Mouse (Mus musculus) forebrain, embryonic 12.5 days (tissue): ENCODE measurements at regions not wholly inside any gene's neighbourhood (a gene's known extent, or its start where the extent isn't known, plus 50 kb on each side); places are given as distances from the start of the nearest gene placed in this dataset.

Experiments used
- ATAC-seq: fragments of 200-750 bp; cut with Nextera tagmentation; 2 replicates; pipeline ENCODE4 v1.8.0; 2017; ENCODE audit warnings: moderate TSS enrichment; ENCODE audit not compliant: low FRiP score
- H3K27ac ChIP-seq: fragments of 300-500 bp; sonication (generic); 2 replicates; pipeline ENCODE4 v1.5.1; 2016; ENCODE audit warnings: mild to moderate bottlenecking
- H3K27me3 ChIP-seq: fragments of 300-500 bp; sonication (generic); 2 replicates; pipeline ENCODE4 v1.6.1; 2016; ENCODE audit warnings: mild to moderate bottlenecking
- H3K36me3 ChIP-seq: fragments of 300-500 bp; sonication (generic); replicated peaks from 2 replicates; pipeline ENCODE4 v1.6.1; 2016; ENCODE audit warnings: mild to moderate bottlenecking
- H3K4me1 ChIP-seq: fragments of 300-500 bp; sonication (generic); 2 replicates; pipeline ENCODE4 v1.6.1; 2016
- H3K4me2 ChIP-seq: fragments of 300-500 bp; sonication (generic); 2 replicates; pipeline ENCODE4 v1.6.1; 2016; ENCODE audit warnings: mild to moderate bottlenecking, moderate library complexity
- H3K4me3 ChIP-seq: fragments of 300-500 bp; sonication (generic); replicated peaks from 2 replicates; pipeline ENCODE4 v1.5.1; 2016; ENCODE audit warnings: mild to moderate bottlenecking
- H3K9ac ChIP-seq: fragments of 300-500 bp; sonication (generic); 2 replicates; pipeline ENCODE4 v1.6.1; 2016; ENCODE audit warnings: mild to moderate bottlenecking
- H3K9me3 ChIP-seq: fragments of 300-500 bp; sonication (generic); 2 replicates; pipeline ENCODE4 v1.6.1; 2016
- WGBS: fragments of 180-500 bp; shearing (Covaris S2); methylation state at CpG from one replicate; pipeline ENCODE4 v1.1.7; 2016; 5-methylcytosine and 5-hydroxymethylcytosine counted together

DNA sequence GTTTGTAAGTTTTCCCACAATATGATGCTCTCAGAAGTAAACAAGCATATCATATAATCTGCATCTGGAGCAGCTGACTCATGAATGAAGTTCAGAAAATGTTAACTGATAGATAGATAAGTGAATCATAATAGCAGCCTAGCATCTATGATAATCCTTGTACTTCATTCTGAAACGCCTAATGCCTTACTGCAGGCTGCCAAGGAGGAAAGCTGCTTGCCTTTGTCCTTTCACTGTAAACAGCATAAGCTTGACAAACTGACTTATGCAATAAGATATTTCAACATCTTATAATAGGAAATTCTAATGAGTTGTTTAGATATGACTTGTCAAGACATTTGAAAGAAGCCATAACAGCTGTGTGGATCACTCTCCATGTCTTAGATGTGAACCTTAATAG is 920.3 kb upstream of the Gm7489 start:
- Histone ChIP-seq H3K36me3 (no peaks in the 10 kb centered on the region), H3K4me2 (no peak overlapping the region), H3K4me1 (peaks cover 14% of the 10 kb centered on the region), H3K27ac (no peak overlapping the region), H3K4me3 (no peak overlapping the region), H3K27me3 (no peaks in the 10 kb centered on the region), H3K9ac (no peak overlapping the region), H3K9me3 (no peaks in the 10 kb centered on the region)
- ATAC-seq = no peak
- 52% methylated on average over 1 of the region's 1 CpGs for WGBS

DNA sequence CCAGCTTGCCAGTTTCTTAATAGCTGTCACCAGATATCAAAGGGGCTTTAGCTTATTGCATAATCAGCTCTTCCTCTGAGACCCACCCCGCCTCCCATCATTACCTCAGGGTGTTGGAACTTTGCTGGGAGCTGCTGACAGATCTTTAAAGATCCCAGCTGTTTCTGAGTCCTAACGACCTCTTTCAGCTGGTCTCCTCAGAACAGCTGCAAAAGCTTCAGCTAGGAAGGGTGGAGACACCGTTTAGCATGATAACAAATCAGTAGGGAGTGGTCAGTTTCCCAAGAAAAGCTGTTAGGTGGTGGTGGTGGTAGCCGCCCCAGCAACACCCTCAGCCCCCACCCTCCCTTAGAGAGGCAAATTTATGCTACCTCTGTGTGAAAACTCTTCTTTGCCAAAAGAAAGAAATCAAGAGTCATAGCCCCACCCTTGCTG is 916.9 kb upstream of the Gm7489 start:
- H3K4me3 ChIP-seq = no peak overlapping the region
- no peak overlapping the region for H3K4me2 ChIP-seq
- H3K36me3 ChIP-seq = no peaks in the 10 kb centered on the region
- H3K27ac ChIP-seq = no peak overlapping the region
- H3K27me3 ChIP-seq = no peaks in the 10 kb centered on the region
- ATAC-seq = no peak
- H3K4me1 ChIP-seq = peaks cover 14% of the 10 kb centered on the region
- H3K9me3 ChIP-seq = no peaks in the 10 kb centered on the region
- H3K9ac ChIP-seq = no peak overlapping the region
- WGBS = 19% methylated on average over 4 of the region's 4 CpGs

DNA sequence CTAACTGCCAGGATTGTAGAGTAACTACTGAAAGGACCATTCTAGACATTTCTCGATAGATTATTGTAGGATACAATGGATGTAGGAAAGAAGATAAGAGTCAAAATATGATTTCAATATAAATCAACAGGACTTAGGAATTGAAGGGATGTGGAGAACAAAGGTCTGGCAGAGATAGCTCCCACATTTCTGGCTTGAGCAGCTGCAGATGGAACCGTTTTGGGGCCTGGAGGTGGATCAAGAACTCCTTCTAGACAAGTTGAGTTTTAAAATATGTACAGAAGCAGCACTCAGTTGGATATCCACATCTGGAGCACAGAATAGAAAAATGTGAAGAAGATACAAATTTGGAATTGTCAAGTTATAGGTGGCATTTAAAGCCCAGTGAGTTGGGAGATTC is 901.9 kb upstream of the Gm7489 start:
- no peak overlapping the region for H3K27ac ChIP-seq
- 90% methylated on average over 2 of the region's 2 CpGs for WGBS
- H3K4me1 ChIP-seq = no peaks in the 10 kb centered on the region
- no peaks in the 10 kb centered on the region for H3K36me3 ChIP-seq
- H3K9me3 ChIP-seq = no peaks in the 10 kb centered on the region
- H3K4me2 ChIP-seq = no peak overlapping the region
- H3K4me3 ChIP-seq = no peak overlapping the region
- no peak overlapping the region for H3K9ac ChIP-seq
- H3K27me3 ChIP-seq = no peaks in the 10 kb centered on the region
- no peak for ATAC-seq

DNA sequence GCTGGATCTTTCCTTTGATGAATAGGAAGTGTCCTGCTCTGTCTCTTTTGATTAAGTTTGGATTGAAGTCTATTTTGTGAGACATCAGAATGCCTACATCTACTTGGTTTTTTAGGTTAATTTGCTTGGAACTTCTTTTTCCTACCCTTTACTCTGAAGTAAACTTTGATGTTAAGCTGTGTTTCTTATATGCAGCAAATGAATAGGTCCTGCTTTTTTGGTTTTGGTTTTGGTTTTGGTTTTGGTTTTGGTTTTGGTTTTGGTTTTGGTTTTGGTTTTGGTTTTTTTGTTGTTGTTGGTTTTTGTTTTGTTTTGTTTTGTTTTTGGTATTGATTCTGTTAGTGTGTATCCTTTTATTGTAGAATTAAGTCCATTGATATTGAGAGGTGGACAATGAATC is 894.1 kb upstream of the Gm7489 start:
- no peaks in the 10 kb centered on the region for H3K9me3 ChIP-seq
- no peaks in the 10 kb centered on the region for H3K4me1 ChIP-seq
- no peak overlapping the region for H3K4me3 ChIP-seq
- no peaks in the 10 kb centered on the region for H3K27me3 ChIP-seq
- ATAC-seq = no peak
- no peak overlapping the region for H3K4me2 ChIP-seq
- H3K36me3 ChIP-seq = no peaks in the 10 kb centered on the region
- no peak overlapping the region for H3K9ac ChIP-seq
- H3K27ac ChIP-seq = no peak overlapping the region

DNA sequence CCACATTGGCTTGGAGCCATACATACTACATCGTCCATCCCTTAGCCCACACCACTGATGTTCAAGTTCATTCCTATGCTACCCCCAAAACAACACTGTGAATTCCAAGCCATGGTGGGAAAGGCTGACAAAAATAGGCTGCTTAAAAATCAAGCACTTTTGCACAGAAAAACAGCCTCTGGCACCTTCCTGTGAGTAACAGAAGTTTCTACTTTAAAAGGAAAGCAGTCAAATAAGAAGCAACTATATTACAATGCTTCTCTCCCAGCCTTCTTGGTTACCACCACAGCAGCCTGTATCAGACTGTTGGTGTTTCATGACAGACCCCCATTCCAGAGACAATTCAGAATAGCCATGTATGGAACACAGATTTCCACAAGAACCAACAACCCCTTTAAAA is 890.4 kb upstream of the Gm7489 start:
- no peak for ATAC-seq
- H3K4me3 ChIP-seq = no peak overlapping the region
- 82% methylated on average over 1 of the region's 1 CpGs for WGBS

DNA sequence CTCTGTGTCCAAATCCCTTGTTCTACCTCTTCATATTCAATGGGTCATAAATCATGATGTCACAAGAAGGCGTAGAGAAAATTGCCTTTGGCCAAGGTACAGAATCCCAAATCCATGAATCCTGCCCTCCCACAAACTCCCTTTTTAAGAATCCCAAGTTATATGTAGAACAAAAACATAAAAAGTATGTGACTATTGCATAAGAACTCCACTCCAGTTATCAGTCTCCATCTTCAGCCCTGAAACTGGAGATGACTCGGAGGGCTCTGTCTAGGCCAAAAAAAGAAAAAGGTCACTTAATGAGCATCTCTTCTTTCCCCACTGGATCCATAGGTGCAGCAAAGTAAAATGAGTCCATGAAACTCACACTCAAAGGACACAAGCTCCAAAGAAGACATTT is 885.5 kb upstream of the Gm7489 start:
- H3K4me3 ChIP-seq = no peak overlapping the region
- no peak overlapping the region for H3K9ac ChIP-seq
- H3K9me3 ChIP-seq = no peaks in the 10 kb centered on the region
- H3K4me2 ChIP-seq = no peak overlapping the region
- ATAC-seq = no peak
- 96% methylated on average over 2 of the region's 2 CpGs for WGBS
- H3K27ac ChIP-seq = no peak overlapping the region
- H3K4me1 ChIP-seq = no peaks in the 10 kb centered on the region
- H3K27me3 ChIP-seq = no peaks in the 10 kb centered on the region
- no peaks in the 10 kb centered on the region for H3K36me3 ChIP-seq

More for the DNA sequence above, 890.4 kb upstream of the Gm7489 start:
- H3K4me2 ChIP-seq = no peak overlapping the region
- H3K9me3 ChIP-seq = no peaks in the 10 kb centered on the region
- H3K9ac ChIP-seq = no peak overlapping the region
- no peaks in the 10 kb centered on the region for H3K27me3 ChIP-seq
- no peaks in the 10 kb centered on the region for H3K36me3 ChIP-seq
- no peaks in the 10 kb centered on the region for H3K4me1 ChIP-seq
- no peak overlapping the region for H3K27ac ChIP-seq

DNA sequence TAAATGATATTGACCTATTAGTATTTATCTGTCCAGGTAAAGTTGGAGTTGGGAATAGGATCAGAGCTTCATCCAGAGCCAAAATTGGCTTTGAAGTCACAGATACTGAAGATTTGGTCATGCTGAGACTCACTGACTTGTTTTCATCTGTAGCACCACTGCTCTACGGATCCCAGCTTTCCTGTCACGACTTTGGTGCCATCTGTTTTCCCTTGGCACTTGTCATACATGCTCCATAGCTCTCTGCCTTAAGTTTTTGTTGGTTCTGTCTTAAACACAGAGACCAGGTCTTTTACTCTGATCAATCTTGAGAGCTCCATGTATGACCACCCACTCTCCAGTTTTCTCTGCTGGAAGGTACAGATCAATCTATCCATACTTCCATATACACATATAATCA is 884.9 kb upstream of the Gm7489 start:
- H3K9me3 ChIP-seq = no peaks in the 10 kb centered on the region
- H3K27ac ChIP-seq = no peak overlapping the region
- no peak overlapping the region for H3K4me2 ChIP-seq
- no peaks in the 10 kb centered on the region for H3K4me1 ChIP-seq
- H3K9ac ChIP-seq = no peak overlapping the region
- H3K36me3 ChIP-seq = no peaks in the 10 kb centered on the region
- ATAC-seq = no peak
- no peak overlapping the region for H3K4me3 ChIP-seq
- 87% methylated on average over 2 of the region's 2 CpGs for WGBS
- no peaks in the 10 kb centered on the region for H3K27me3 ChIP-seq

DNA sequence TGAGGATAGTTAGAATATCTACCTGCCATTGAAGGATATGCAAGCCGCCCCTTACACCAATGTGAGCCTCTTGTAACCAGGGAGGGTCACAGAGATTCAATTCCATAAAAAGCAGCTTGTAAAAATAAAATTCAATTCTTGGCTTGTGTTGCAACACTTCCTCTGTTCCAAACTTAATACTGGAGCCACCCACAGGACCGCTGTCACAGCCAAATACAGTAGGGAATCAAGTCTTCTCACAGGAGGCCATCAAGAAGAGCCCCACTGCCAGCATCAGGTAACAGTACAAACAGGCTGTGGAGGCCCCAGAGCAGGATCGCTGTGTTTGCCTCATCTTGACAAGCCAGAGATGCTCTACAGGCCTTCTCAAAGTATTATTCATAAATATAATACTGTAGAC is 883.3 kb upstream of the Gm7489 start:
- Histone ChIP-seq H3K4me1 (no peaks in the 10 kb centered on the region), H3K9ac (no peak overlapping the region), H3K9me3 (no peaks in the 10 kb centered on the region), H3K36me3 (no peaks in the 10 kb centered on the region), H3K4me3 (no peak overlapping the region), H3K27ac (no peak overlapping the region), H3K4me2 (no peak overlapping the region), H3K27me3 (no peaks in the 10 kb centered on the region)
- no peak for ATAC-seq
- 86% methylated on average over 3 of the region's 3 CpGs for WGBS

DNA sequence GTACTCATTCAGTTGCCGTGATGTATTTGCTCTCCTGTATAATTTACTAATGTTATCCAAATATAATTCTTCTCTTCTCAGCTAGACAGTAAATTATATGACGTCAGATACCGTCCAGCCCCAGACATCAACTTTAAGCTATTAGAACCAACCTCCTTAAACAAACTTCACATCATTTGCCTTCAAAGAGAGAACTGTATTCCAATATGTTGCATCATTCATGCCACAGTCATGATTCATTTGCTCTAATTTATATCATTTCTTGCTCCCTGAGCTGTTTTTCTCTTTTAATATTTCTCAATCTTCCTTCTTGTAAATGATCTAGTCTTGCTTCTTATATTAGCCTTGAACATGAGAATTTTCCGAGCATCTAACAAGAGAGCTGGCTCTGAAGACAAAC is 882.7 kb upstream of the Gm7489 start:
- Histone ChIP-seq H3K9ac (no peak overlapping the region), H3K4me2 (no peak overlapping the region), H3K27me3 (no peaks in the 10 kb centered on the region), H3K27ac (no peak overlapping the region), H3K9me3 (no peaks in the 10 kb centered on the region), H3K36me3 (no peaks in the 10 kb centered on the region), H3K4me1 (no peaks in the 10 kb centered on the region), H3K4me3 (no peak overlapping the region)
- 98% methylated on average over 4 of the region's 4 CpGs for WGBS
- no peak for ATAC-seq

DNA sequence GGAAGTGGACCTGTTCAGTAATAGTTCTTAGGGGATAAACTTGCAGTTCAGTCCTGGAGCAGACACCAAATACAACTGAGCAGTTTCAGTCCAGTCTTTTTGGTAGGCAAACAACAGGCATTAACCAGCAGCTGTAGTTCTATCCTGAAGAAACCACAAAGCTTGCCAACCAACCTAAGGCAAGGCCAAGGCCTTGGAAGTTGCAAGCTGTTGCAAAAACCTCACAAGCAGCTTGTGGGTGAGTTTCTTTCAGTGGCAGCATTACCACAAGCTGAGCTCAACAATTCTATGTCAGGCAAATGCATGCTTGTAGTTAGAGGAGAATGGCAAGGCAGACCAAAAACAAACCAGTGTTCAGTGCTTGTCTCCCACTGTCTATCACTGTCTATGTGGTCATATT is 880.6 kb upstream of the Gm7489 start:
- Histone ChIP-seq H3K4me1 (no peaks in the 10 kb centered on the region), H3K4me3 (no peak overlapping the region), H3K27ac (no peak overlapping the region), H3K9ac (no peak overlapping the region), H3K4me2 (no peak overlapping the region), H3K27me3 (no peaks in the 10 kb centered on the region), H3K36me3 (no peaks in the 10 kb centered on the region), H3K9me3 (no peaks in the 10 kb centered on the region)
- ATAC-seq = no peak

DNA sequence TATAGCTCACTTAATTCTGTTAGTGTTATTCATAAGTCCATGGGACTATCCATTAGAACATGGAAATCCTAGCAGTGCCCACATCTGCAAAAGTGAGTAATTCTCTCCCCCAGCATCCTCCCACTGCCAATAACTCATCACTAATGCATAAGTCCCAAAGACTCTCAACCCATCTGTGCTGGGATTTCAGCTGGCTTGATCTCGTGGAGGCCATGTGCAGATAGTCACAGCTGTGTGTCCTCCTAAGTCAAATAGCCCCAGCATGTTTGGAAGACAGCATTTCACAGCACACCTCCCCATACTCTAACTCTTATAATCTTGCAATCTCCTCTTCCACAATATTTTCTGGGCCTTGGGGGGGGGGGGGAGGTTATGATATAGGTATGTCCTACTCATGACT is 877.9 kb upstream of the Gm7489 start:
- H3K4me3 ChIP-seq = no peak overlapping the region
- no peak for ATAC-seq
- no peaks in the 10 kb centered on the region for H3K36me3 ChIP-seq
- no peak overlapping the region for H3K4me2 ChIP-seq
- H3K9me3 ChIP-seq = no peaks in the 10 kb centered on the region
- 72% methylated on average over 1 of the region's 1 CpGs for WGBS
- no peak overlapping the region for H3K27ac ChIP-seq
- no peaks in the 10 kb centered on the region for H3K4me1 ChIP-seq
- no peak overlapping the region for H3K9ac ChIP-seq
- no peaks in the 10 kb centered on the region for H3K27me3 ChIP-seq

DNA sequence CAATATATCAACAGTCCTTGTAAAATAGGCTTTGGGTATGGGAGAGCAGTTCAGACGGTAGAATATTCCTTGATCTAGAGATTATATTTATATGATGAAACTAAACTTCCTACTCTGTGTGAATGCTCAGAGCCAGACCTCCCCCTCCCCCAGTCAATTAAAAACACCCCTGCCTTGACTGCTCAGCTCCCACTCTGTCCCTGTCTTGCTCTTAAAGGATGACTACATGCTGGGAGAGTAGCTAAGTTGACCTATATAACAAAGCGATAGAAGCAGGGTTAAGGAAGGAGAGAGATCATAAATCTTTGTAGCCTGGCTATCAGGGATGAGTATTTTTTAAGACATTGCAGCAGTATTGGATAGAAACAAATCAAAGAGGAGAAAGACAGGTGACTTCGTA is 875.4 kb upstream of the Gm7489 start:
- Histone ChIP-seq H3K36me3 (no peaks in the 10 kb centered on the region), H3K27me3 (no peaks in the 10 kb centered on the region), H3K4me1 (no peaks in the 10 kb centered on the region), H3K4me2 (no peak overlapping the region), H3K9ac (no peak overlapping the region), H3K4me3 (no peak overlapping the region), H3K9me3 (no peaks in the 10 kb centered on the region), H3K27ac (no peak overlapping the region)
- WGBS = 85% methylated on average over 3 of the region's 3 CpGs
- ATAC-seq = no peak
